Mouse (Mus musculus): ENCODE data around the gene Pla2g4d.

Gene Pla2g4d

GRCm38 (mm10) chr2:120235947-120236640 is 52.9 kb downstream of the Pla2g4d start:
- TF ChIP-seq GATA4 (IDR thresholded peaks at IDR 0.05; ENCODE audit: insufficient replicate concordance, low read length), result no peak

DNA sequence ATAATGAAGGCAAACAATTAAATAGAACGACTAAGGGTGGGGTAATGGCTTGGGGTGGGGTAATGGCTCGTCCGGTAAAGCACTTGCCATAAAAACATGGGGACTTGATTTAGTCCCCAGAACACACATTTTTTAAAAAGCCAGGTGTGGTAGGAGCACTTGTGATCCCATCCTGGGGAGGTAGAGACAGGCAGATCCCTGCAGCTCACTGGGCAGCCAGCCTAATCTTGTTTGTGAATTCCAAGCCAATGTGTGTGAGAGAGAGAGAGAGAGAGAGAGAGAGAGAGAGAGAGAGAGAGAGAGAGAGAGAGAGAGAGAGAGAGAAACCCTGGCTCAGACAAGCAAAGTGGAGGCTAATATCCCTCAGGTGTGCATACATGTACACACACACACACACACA is 53.6 kb downstream of the Pla2g4d start:
- no peak for TF ChIP-seq GATA4 (IDR thresholded peaks at IDR 0.05; ENCODE audit: insufficient replicate concordance, low read length)

GRCm38 (mm10) chr2:120231642-120232041 is 57.4 kb downstream of the Pla2g4d start:
- TF ChIP-seq GATA4 (IDR thresholded peaks at IDR 0.05; ENCODE audit: insufficient replicate concordance, low read length), result no peak

Measured in liver, adult (tissue).